Mouse (Mus musculus) midbrain, embryonic 14.5 days (tissue): ENCODE results near the gene Cideb. TPM values are rescaled to one million over a fixed set of nuclear protein-coding genes. Genes with fewer than 3 reads are reported as not detected.

Experiments used
- ATAC-seq: fragments of 200-750 bp; cut with Nextera tagmentation; 2 replicates; pipeline ENCODE4 v1.8.0; 2017; ENCODE audit warnings: moderate number of reproducible peaks, moderate library complexity; ENCODE audit not compliant: low FRiP score, low TSS enrichment
- DNase-seq: peaks from one replicate; pipeline ENCODE4 v3.0.0-alpha.2; 2015
- H3K27ac ChIP-seq: fragments of 300-500 bp; sonication (generic); replicated peaks from 2 replicates; pipeline ENCODE4 v1.5.1; 2014; ENCODE audit warnings: mild to moderate bottlenecking, low read depth, low read length, moderate library complexity
- H3K27me3 ChIP-seq: fragments of 300-500 bp; sonication (generic); 2 replicates; pipeline ENCODE4 v1.6.1; 2014; ENCODE audit warnings: low read length, control low read depth, mixed read lengths; ENCODE audit not compliant: control insufficient read depth, insufficient read depth
- H3K36me3 ChIP-seq: fragments of 300-500 bp; sonication (generic); 2 replicates; pipeline ENCODE4 v1.6.1; 2014; ENCODE audit warnings: low read length, control low read depth; ENCODE audit not compliant: control insufficient read depth, insufficient read depth
- H3K4me1 ChIP-seq: fragments of 300-500 bp; sonication (generic); 2 replicates; pipeline ENCODE4 v1.6.1; 2014; ENCODE audit warnings: mild to moderate bottlenecking, antibody characterized with exemption, low read length, control low read depth; ENCODE audit not compliant: control insufficient read depth, insufficient read depth
- H3K4me2 ChIP-seq: fragments of 300-500 bp; sonication (generic); 2 replicates; pipeline ENCODE4 v1.6.1; 2014; ENCODE audit warnings: mild to moderate bottlenecking, low read length, moderate library complexity
- H3K4me3 ChIP-seq: fragments of 300-500 bp; sonication (generic); replicated peaks from 2 replicates; pipeline ENCODE4 v1.5.1; 2014; ENCODE audit warnings: low read depth, low read length
- H3K9ac ChIP-seq: fragments of 300-500 bp; sonication (generic); replicated peaks from 2 replicates; pipeline ENCODE4 v1.6.1; 2014; ENCODE audit warnings: mild to moderate bottlenecking, low read length, moderate library complexity
- H3K9me3 ChIP-seq: fragments of 300-500 bp; sonication (generic); 2 replicates; pipeline ENCODE4 v1.6.1; 2016; ENCODE audit warnings: low read length, control low read depth, mixed read lengths; ENCODE audit not compliant: control insufficient read depth
- WGBS: fragments of 180-500 bp; shearing (Covaris S2); extraction: QIAGEN DNeasy Blood & Tissue Kit; methylation state at CpG from one replicate; pipeline ENCODE4 v1.1.7; 2014; 5-methylcytosine and 5-hydroxymethylcytosine counted together
- polyA plus RNA-seq: library from polyadenylated mRNA; unstranded; fragments of >200 nt; fragmentation: Nextera tagmentation; extraction: Ambion mirVana; gene quantifications from 2 replicates; pipeline ENCODE4 v1.2.1, GENCODE M21; 2014

Gene Cideb
- polyA plus RNA-seq, 1 experiment from 2014 or later = 0.18 TPM

DNA sequence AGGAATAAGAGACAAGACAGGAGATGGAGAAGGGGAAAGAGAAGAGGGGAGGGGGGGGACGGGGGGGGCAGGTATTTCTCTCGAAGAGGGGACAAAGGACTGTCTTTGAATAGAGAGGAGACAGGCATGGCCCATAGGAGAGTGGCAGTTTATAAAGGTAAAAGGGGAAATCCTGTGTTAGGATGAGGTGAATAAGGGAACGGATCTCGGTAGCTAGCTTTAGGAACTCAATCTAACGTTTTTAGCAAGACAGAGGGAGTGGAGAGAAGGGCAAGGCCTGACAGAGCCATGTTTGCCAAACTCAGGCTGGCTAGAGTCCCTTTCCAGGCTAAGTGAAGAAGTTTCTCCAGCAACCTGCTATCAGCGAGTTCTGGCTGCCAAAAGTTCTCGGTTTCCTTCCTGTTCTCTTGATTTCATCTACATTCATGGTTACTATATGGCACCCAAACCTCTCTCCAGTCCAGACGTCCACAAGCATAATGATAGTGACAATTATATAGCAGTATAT is 35.8 kb downstream of the Cideb start:
- H3K9ac ChIP-seq = peak overlapping the region; percentile 75
- peaks cover 6% of the 10 kb centered on the region for H3K4me1 ChIP-seq
- no peaks in the 10 kb centered on the region for H3K27me3 ChIP-seq
- peak overlapping the region; percentile 73 for H3K4me3 ChIP-seq
- 47% methylated on average over 8 of the region's 8 CpGs for WGBS
- H3K4me2 ChIP-seq = peak overlapping the region; percentile 67
- no peaks in the 10 kb centered on the region for H3K9me3 ChIP-seq
- ATAC-seq (0 out of 2 replicates have a peak, but pooled peaks have one; percentile 9), DNase-seq (no peak)
- H3K27ac ChIP-seq = peak overlapping the region; percentile 81
- H3K36me3 ChIP-seq = peaks cover 21% of the 10 kb centered on the region

DNA sequence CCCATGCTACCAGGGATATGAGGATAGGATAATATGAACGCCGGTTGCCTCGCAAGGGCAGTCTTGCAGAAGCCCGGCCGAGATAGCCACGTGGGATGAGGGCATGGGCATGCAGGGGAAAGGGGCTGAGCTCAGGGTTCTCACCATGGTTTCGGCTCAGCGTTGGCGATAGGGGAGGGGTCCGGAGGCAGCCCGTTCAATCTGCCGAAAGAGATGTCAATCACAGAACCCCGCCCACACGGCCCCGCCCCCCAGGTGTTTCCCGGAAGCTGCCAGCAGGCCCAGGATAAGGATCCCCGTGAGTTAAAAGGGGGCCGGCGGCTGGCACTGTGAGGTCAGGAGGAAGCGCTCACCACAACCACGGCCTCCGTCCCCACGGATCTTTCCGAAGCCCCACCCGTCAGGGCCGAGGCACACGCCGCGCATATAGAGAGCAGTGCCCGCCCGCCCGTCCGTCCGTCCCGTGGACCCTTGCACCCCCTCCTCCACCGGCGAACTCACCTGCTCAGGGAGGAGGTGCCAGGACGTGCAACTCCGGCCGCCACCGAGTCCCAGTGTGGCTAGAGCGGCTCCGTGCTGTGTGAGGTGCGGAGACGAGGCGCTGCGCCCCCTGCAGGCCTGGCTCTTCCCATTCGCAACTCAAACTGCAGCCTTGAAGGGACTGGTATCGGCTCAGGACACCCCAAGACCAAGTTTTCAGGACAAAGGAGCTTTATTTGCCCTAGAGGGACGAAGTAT is 36.4 kb downstream of the Cideb start, which contains the start of gene Rabggta:
Gene Rabggta (minus strand): TSS at position 564 of the 738 bp plus-strand sequence.
- H3K4me2 ChIP-seq = peak within 1 kb of the TSS; percentile 67
- ATAC-seq (peak; percentile 96), DNase-seq (peak; percentile 97)
- H3K27ac ChIP-seq = peak within 1 kb of the TSS; percentile 81
- peak within 1 kb of the TSS; percentile 73 for H3K4me3 ChIP-seq
- peaks cover 6% of the 10 kb centered on the region for H3K4me1 ChIP-seq
- under 1% methylated on average over 50 of the region's 50 CpGs for WGBS
- H3K9ac ChIP-seq = peak within 1 kb of the TSS; percentile 75
- no peaks in the 10 kb centered on the region for H3K27me3 ChIP-seq
- no peaks in the 10 kb centered on the region for H3K9me3 ChIP-seq
- peaks cover 27% of the 10 kb centered on the region for H3K36me3 ChIP-seq

DNA sequence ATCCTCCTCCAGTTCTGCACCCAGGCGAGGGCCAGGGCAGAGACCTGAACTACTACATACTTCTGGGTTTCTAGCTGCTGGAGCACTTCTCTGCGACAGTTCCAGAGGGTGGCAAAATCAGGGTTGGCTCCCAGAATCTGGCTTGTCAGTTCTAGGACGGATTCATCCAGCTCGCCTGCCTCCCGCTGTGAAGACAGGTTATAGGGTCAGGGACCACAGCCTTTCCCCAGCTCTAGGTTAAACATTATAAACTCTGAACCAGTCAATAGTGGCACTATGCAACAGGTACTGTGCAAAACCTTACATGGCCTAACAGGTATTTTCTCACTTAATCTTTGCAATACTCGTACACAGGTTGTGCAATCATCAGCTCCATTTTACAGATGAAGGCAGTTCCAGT is 37.2 kb downstream of the Cideb start:
- peaks cover 6% of the 10 kb centered on the region for H3K4me1 ChIP-seq
- H3K36me3 ChIP-seq = peaks cover 35% of the 10 kb centered on the region
- peak overlapping the region; percentile 67 for H3K4me2 ChIP-seq
- H3K27me3 ChIP-seq = no peaks in the 10 kb centered on the region
- H3K9me3 ChIP-seq = no peaks in the 10 kb centered on the region
- ATAC-seq (no peak), DNase-seq (no peak)
- peak overlapping the region; percentile 81; the same call in 1 of the 2 replicates for H3K27ac ChIP-seq
- peak overlapping the region; percentile 75; the same call in 1 of the 2 replicates for H3K9ac ChIP-seq
- WGBS = 75% methylated on average over 6 of the region's 6 CpGs
- peak overlapping the region; percentile 73 for H3K4me3 ChIP-seq

DNA sequence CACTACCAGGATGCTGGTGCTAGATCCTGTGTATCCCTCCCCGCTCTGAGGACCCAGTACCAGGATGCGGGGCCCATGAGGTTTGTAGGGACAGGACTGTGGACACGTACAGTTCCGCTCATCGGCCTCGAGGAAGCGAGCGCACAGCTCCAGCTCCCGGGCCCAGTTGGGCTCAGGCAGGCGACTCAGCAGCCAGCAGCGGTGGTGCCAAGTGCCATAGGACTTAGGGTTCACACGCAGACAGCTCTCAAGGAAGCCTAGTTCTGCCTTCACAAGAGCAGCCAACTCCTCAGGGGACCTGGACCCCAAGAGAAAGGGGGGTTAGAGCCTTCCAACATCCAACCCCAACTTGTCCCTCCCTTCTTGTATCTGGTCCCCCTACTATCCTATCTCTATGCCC is 37.6 kb downstream of the Cideb start:
- Histone ChIP-seq H3K36me3 (peaks cover 37% of the 10 kb centered on the region), H3K9ac (no peak overlapping the region), H3K27me3 (no peaks in the 10 kb centered on the region), H3K4me3 (no peak overlapping the region), H3K27ac (no peak overlapping the region), H3K4me1 (peaks cover 6% of the 10 kb centered on the region), H3K9me3 (no peaks in the 10 kb centered on the region), H3K4me2 (no peak overlapping the region; the same call in 1 of the 2 replicates)
- DNase-seq (no peak), ATAC-seq (no peak)
- 94% methylated on average over 12 of the region's 12 CpGs for WGBS

DNA sequence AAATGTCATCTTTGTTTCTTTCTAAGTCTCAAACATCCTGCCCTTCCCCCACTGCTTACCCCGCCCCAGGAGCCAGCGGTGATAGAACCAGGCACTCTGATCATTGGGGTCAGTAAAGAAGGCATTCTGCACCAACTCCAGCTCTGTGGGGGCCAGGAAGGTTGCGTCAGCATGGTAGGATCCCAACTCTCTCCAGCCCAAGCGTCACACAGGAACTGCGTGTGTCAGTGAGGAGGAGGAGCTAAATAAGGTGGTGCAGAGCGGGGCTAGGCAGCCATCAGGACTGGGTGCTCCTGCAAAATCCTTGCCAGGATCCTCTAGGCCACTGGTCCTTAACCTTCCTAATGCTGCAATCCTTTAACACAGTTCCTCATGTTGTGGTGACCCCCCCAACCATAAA is 38.5 kb downstream of the Cideb start:
- H3K4me3 ChIP-seq = no peak overlapping the region
- peaks cover 6% of the 10 kb centered on the region for H3K4me1 ChIP-seq
- DNase-seq (no peak), ATAC-seq (no peak)
- 94% methylated on average over 6 of the region's 6 CpGs for WGBS
- H3K27ac ChIP-seq = no peak overlapping the region
- no peak overlapping the region for H3K9ac ChIP-seq
- peaks cover 37% of the 10 kb centered on the region for H3K36me3 ChIP-seq
- H3K27me3 ChIP-seq = no peaks in the 10 kb centered on the region
- H3K4me2 ChIP-seq = no peak overlapping the region
- no peaks in the 10 kb centered on the region for H3K9me3 ChIP-seq

DNA sequence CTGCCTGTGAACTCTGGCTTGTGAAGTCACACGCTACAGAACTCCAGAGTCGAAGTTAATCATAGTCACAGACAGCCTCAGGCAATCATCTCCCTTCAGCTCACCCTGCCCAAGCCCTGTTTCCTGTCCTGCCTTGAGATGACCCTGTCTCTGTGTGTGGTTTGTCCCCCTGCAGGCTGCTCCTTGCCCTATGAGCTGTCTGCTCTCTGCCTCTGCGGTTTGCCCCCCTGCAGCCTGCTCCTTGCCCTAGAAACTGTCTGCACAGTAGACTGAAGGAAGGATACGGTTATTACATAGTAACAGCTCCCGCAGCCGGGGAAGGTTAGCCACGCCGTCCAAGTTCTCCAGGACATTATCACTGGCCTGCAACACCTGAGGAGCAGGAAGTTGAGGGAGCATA is 41.4 kb downstream of the Cideb start:
- no peak overlapping the region for H3K9ac ChIP-seq
- no peak overlapping the region for H3K27ac ChIP-seq
- DNase-seq = no peak
- H3K27me3 ChIP-seq = 0 out of 2 replicates have a peak, but pooled peaks cover 8% of the 10 kb centered on the region
- no peak for ATAC-seq
- peaks cover 6% of the 10 kb centered on the region for H3K4me1 ChIP-seq
- peaks cover 37% of the 10 kb centered on the region for H3K36me3 ChIP-seq
- H3K9me3 ChIP-seq = no peaks in the 10 kb centered on the region
- H3K4me3 ChIP-seq = no peak overlapping the region
- no peak overlapping the region for H3K4me2 ChIP-seq
- 90% methylated on average over 8 of the region's 8 CpGs for WGBS

DNA sequence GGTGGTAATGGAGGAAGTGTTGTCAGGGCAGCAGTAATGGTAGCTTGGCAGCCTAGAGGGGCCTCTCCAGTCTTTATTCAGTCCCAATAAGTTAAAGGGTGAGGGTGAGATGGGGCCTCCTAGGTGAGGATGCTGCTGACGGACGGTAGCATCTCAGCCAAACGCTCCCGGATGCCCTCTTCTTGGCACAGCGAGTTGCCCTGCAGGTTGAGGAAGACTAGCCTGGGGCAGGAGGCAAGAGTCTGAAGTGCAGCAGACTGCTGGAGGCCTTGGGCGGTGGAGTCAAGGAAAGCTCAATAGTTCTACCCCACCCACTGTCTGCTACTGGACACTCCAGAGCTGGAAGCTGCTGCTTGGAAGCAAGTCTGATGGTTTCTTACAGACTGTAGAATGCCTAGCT is 42.0 kb downstream of the Cideb start:
- Histone ChIP-seq H3K36me3 (peaks cover 37% of the 10 kb centered on the region), H3K4me1 (peaks cover 4% of the 10 kb centered on the region), H3K9me3 (no peaks in the 10 kb centered on the region), H3K27me3 (0 out of 2 replicates have a peak, but pooled peaks cover 8% of the 10 kb centered on the region), H3K4me2 (no peak overlapping the region), H3K27ac (no peak overlapping the region), H3K9ac (no peak overlapping the region), H3K4me3 (no peak overlapping the region)
- ATAC-seq = no peak
- WGBS = 96% methylated on average over 6 of the region's 6 CpGs
- no peak for DNase-seq

DNA sequence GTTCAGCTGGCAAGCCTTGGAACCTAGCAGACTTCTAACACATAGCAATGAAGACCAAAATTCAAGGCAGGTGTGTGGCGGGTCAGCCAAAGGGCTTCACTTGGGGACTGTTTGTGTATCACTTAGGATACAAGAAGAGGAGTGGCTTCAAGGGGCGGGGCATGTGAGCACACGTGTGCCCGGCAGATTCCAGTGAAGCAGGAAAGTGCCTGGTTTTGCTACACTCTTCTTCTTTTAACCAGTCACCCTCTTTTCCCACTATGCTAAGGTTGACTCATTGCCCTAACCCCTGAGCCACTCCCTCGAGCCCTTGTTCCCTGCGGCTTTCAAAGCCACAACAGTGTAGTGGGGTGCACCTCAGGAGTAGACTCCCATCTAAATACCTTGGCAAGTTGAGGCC is 43.4 kb downstream of the Cideb start:
- no peak for ATAC-seq
- no peak overlapping the region for H3K27ac ChIP-seq
- H3K36me3 ChIP-seq = peaks cover 37% of the 10 kb centered on the region
- no peaks in the 10 kb centered on the region for H3K4me1 ChIP-seq
- H3K4me2 ChIP-seq = no peak overlapping the region
- no peak overlapping the region for H3K9ac ChIP-seq
- 47% methylated on average over 6 of the region's 6 CpGs for WGBS
- 0 out of 2 replicates have a peak, but pooled peaks cover 8% of the 10 kb centered on the region for H3K27me3 ChIP-seq
- H3K9me3 ChIP-seq = no peaks in the 10 kb centered on the region
- DNase-seq = no peak
- H3K4me3 ChIP-seq = no peak overlapping the region

DNA sequence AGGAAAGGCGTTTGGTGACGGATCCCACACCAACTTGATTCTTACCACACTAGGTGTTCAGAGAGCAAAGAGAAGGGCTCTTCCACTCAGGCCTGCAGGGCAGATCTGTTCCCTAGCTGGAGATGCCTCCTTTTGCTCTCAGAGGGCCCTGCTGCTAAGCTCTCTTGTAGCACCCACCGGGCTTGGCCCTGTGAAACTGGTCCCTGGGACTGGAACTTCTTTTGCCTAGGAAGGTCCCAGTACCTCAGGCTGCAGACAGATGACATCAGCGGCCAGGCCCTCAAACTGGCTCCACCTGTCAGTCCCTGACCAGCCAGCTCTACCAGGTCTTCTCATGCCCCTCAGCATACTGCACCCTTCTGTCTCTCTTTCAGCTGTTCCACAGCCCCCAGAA is 44.5 kb downstream of the Cideb start, which contains the start of gene Tgm1:
Gene Tgm1 (minus strand): TSS at position 198 of the 394 bp plus-strand sequence.
- Histone ChIP-seq H3K36me3 (peaks cover 27% of the 10 kb centered on the region), H3K9me3 (no peaks in the 10 kb centered on the region), H3K4me3 (no peak within 1 kb of the TSS), H3K4me1 (no peaks in the 10 kb centered on the region), H3K27me3 (0 out of 2 replicates have a peak, but pooled peaks cover 8% of the 10 kb centered on the region), H3K9ac (no peak within 1 kb of the TSS), H3K27ac (no peak within 1 kb of the TSS), H3K4me2 (no peak within 1 kb of the TSS)
- no peak for ATAC-seq
- no peak for DNase-seq
- 31% methylated on average over 4 of the region's 4 CpGs for WGBS
